Mouse (Mus musculus) inflammation-experienced regulatory T-cells, adult 6 months (primary cell): ENCODE measurements around the gene Cd209e. TPM values are rescaled to one million over a fixed set of nuclear protein-coding genes. Genes with fewer than 3 reads are reported as not detected.
"Not testable (repeated sequence)": the region's sequence is repeated elsewhere in the genome, so short reads cannot be mapped to it uniquely, and the experiment has no call there.

Source experiments
- ATAC-seq: one replicate; pipeline ENCODE4 v1.8.0; 2017
- polyA plus RNA-seq, 3 experiments: library from polyadenylated mRNA; unstranded; fragments of 100-300 nt; shearing (Covaris generic); gene quantifications; one replicate each; pipeline ENCODE4 v1.2.1; 2017

Cd209e gene
- not detected for polyA plus RNA-seq

DNA sequence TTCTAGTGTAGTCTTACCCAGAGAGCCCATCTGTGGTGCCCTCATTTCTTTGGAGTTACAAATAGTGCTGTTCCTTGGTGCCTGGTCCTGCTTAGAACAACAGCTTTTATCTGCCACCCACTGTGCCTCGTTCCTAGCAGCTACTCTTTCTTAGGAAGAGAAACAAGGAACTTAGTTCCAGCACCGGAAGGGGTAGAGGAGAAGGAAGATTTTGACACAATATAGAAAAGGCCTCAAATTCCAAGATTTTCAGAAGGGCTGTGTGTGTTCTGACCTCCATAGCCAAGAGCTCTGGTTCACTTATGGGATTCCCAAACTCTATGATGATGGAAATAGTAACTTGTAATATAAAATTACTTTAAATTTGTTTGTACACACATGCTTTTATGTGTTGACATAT lies at the start of gene Cd209e:
Gene Cd209e, minus strand, starts transcription at position 101 of the 400 bp plus-strand sequence.
- ATAC-seq: no peak

GRCm38 (mm10) chr8:3878455-3878854 lies 24.3 kb upstream of the Cd209e start, which contains the start of gene Cd209d:
Gene Cd209d (minus strand): TSS chr8:3878555.
- no peak for ATAC-seq

GRCm38 (mm10) chr8:3876121-3876520 lies 22.0 kb upstream of the Cd209e start:
- no peak for ATAC-seq

DNA sequence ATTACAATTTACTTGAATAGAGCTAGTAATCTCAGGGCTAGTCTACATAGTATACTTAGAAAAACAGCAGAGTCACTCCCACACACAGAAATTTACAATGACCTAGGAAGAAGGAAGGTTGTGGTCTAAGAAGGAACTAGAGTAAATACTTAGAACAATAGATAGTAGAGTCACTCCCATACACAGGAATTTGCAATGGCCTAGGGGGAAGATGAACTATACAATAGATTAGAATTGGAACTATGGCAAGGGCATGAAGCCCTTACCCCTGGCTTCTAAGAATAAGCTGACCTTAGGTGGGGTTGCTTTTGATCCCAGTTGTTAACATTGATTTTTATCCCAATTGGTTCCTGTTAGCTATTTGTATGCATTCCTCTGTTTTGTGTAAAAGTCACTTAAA lies 8.6 kb upstream of the Cd209e start:
- ATAC-seq: not testable (repeated sequence)

DNA sequence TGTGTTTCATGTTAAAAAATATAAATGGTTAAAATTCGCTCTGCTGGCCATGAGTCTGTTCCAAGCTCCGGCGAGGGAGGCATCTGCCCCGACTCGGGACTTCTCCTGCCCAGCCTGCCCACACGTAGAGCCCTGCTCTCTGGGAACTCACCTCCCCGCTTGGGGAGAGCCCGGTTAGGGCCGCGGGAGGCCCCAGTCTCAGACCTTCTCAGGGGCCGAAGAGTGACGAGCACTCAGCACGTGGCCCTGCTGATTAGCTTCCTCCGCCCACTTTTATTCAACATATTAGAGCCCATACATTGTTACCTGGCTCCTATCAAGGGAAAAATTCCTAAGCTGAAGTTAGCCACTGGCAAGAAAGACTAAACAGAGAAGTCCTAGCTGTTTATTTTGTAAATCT lies 51.0 kb downstream of the Cd209e start:
- no peak for ATAC-seq

Other genes with a start within 250 kb of the Cd209e start
- 10 to 100 TPM; 58.7 to 87.4 (median 83.2) TPM for gene Xab2, start 233.0 kb downstream of the Cd209e start, polyA plus RNA-seq
- 100 to 1,000 TPM; 122 to 150 (median 138) TPM for gene Pet100, start 232.8 kb downstream of the Cd209e start, polyA plus RNA-seq
- not detected for gene Pcp2, start 228.8 kb downstream of the Cd209e start, polyA plus RNA-seq
- gene Stxbp2, start 223.4 kb downstream of the Cd209e start, polyA plus RNA-seq: 100 to 1,000 TPM; 180 to 262 (median 191) TPM
- gene Retn, start 198.5 kb downstream of the Cd209e start, polyA plus RNA-seq: not detected
- gene Mcemp1, start 188.6 kb downstream of the Cd209e start, polyA plus RNA-seq: under 1 TPM in 1 of 3 experiments, not detected in 2; 0.48 TPM
- not detected for gene Fcor, start 181.9 kb downstream of the Cd209e start, polyA plus RNA-seq
- 10 to 100 TPM; 19.6 to 27.0 (median 23.3) TPM for gene Trappc5, start 178.0 kb downstream of the Cd209e start, polyA plus RNA-seq
- 1 to 10 TPM in 2 of 3 experiments, under 1 TPM in 1; 0.85 to 1.9 (median 1.9) TPM for gene Fcer2a, start 160.1 kb downstream of the Cd209e start, polyA plus RNA-seq
- gene Clec4g, start 133.7 kb downstream of the Cd209e start, polyA plus RNA-seq: not detected
- gene Cd209a, start 105.3 kb downstream of the Cd209e start, polyA plus RNA-seq: 1 to 10 TPM in 2 of 3 experiments, not detected in 1; 1.1 to 2.6 TPM
- gene Cd209d, start 24.2 kb upstream of the Cd209e start, polyA plus RNA-seq: under 1 TPM in 1 of 3 experiments, not detected in 2; 0.55 TPM
- under 1 TPM; 0.47 to 0.89 (median 0.67) TPM for gene Cd209b, start 72.5 kb upstream of the Cd209e start, polyA plus RNA-seq
- gene Cd209c, start 100.4 kb upstream of the Cd209e start, polyA plus RNA-seq: under 1 TPM in 2 of 3 experiments, not detected in 1; 0.28 to 0.50 TPM